Mouse (Mus musculus): ENCODE results near the gene 4933430I17Rik. TPM values are rescaled to one million over a fixed set of nuclear protein-coding genes. Genes with fewer than 3 reads are reported as not detected.

4933430I17Rik gene
- polyA plus RNA-seq, 1 experiment from 2014 or later: 0.23 TPM

- WGBS (ENCODE audit: insufficient replicate concordance): 71% methylated on average over 7 of the region's 7 CpGs
- H3K9me3 ChIP-seq (replicated peaks): no peaks in the 10 kb centered on the region
- no peak overlapping the region for H3K27ac ChIP-seq
- H3K9ac ChIP-seq: no peak overlapping the region
- H3K27me3 ChIP-seq: peaks cover 4% of the 10 kb centered on the region; the same call in 1 of the 2 replicates
- H3K4me2 ChIP-seq: no peak overlapping the region
- DNase-seq (no peak), ATAC-seq (ENCODE audit: low read depth) (no peak)
- H3K4me1 ChIP-seq (replicated peaks): no peaks in the 10 kb centered on the region
- no peak overlapping the region for H3K4me3 ChIP-seq (replicated peaks)
- no peaks in the 10 kb centered on the region for H3K36me3 ChIP-seq
These were observed 26.8 kb downstream of the 4933430I17Rik start for GRCm38 (mm10) chr4:62551966-62552365.

- Histone ChIP-seq H3K9me3 (replicated peaks) (no peaks in the 10 kb centered on the region), H3K27me3 (no peaks in the 10 kb centered on the region), H3K27ac (no peak overlapping the region), H3K36me3 (no peaks in the 10 kb centered on the region), H3K4me2 (no peak overlapping the region), H3K4me1 (replicated peaks) (no peaks in the 10 kb centered on the region; the same call in 1 of the 2 replicates), H3K4me3 (replicated peaks) (no peak overlapping the region), H3K9ac (no peak overlapping the region)
- no peak for ATAC-seq (ENCODE audit: low read depth)
- 46% methylated on average over 3 of the region's 3 CpGs for WGBS (ENCODE audit: insufficient replicate concordance)
- no peak for DNase-seq
These were observed 32.3 kb downstream of the 4933430I17Rik start for GRCm38 (mm10) chr4:62557436-62557835.

- WGBS (ENCODE audit: insufficient replicate concordance): 33% methylated on average over 6 of the region's 6 CpGs
- Histone ChIP-seq H3K4me3 (replicated peaks) (no peak within 1 kb of the TSS), H3K4me2 (no peak within 1 kb of the TSS), H3K27me3 (no peaks in the 10 kb centered on the region), H3K9ac (no peak within 1 kb of the TSS), H3K27ac (no peak within 1 kb of the TSS), H3K4me1 (replicated peaks) (no peaks in the 10 kb centered on the region; the same call in 1 of the 2 replicates), H3K9me3 (replicated peaks) (no peaks in the 10 kb centered on the region), H3K36me3 (no peaks in the 10 kb centered on the region)
- no peak for DNase-seq
- no peak for ATAC-seq (ENCODE audit: low read depth)
These were observed 34.7 kb downstream of the 4933430I17Rik start, which contains the start of gene Rgs3 for GRCm38 (mm10) chr4:62559797-62560329. Rgs3 (plus strand) TSS chr4:62559847.

- Histone ChIP-seq H3K4me1 (replicated peaks) (no peaks in the 10 kb centered on the region; the same call in 1 of the 2 replicates), H3K36me3 (no peaks in the 10 kb centered on the region), H3K4me3 (replicated peaks) (no peak overlapping the region), H3K4me2 (no peak overlapping the region), H3K27me3 (no peaks in the 10 kb centered on the region), H3K27ac (no peak overlapping the region), H3K9me3 (replicated peaks) (no peaks in the 10 kb centered on the region), H3K9ac (no peak overlapping the region)
- ATAC-seq (ENCODE audit: low read depth): no peak
- peak; percentile 38 for DNase-seq
- 21% methylated on average over 4 of the region's 4 CpGs for WGBS (ENCODE audit: insufficient replicate concordance)
These were observed 35.9 kb downstream of the 4933430I17Rik start for GRCm38 (mm10) chr4:62560963-62561629.

GRCm38 (mm10) chr4:62561630-62562001, 36.4 kb downstream of the 4933430I17Rik start:
- no peak for ATAC-seq (ENCODE audit: low read depth)
- 29% methylated on average over 3 of the region's 3 CpGs for WGBS (ENCODE audit: insufficient replicate concordance)
- H3K27ac ChIP-seq: no peak overlapping the region

GRCm38 (mm10) chr4:62562006-62562405, 36.8 kb downstream of the 4933430I17Rik start:
- no peak for DNase-seq
- no peak for ATAC-seq (ENCODE audit: low read depth)
- no peaks in the 10 kb centered on the region; the same call in 1 of the 2 replicates for H3K4me1 ChIP-seq (replicated peaks)
- no peak overlapping the region for H3K4me2 ChIP-seq
- H3K36me3 ChIP-seq: no peaks in the 10 kb centered on the region
- H3K27me3 ChIP-seq: no peaks in the 10 kb centered on the region
- 34% methylated on average over 4 of the region's 4 CpGs for WGBS (ENCODE audit: insufficient replicate concordance)
- no peak overlapping the region for H3K9ac ChIP-seq
- no peak overlapping the region for H3K27ac ChIP-seq
- H3K9me3 ChIP-seq (replicated peaks): no peaks in the 10 kb centered on the region
- no peak overlapping the region for H3K4me3 ChIP-seq (replicated peaks)

More at GRCm38 (mm10) chr4:62561630-62562001, 36.4 kb downstream of the 4933430I17Rik start:
- H3K4me3 ChIP-seq (replicated peaks): no peak overlapping the region
- no peaks in the 10 kb centered on the region; the same call in 1 of the 2 replicates for H3K4me1 ChIP-seq (replicated peaks)
- H3K9ac ChIP-seq: no peak overlapping the region
- H3K9me3 ChIP-seq (replicated peaks): no peaks in the 10 kb centered on the region
- no peak for DNase-seq
- H3K4me2 ChIP-seq: no peak overlapping the region
- no peaks in the 10 kb centered on the region for H3K27me3 ChIP-seq
- no peaks in the 10 kb centered on the region for H3K36me3 ChIP-seq

GRCm38 (mm10) chr4:62566530-62566929, 41.4 kb downstream of the 4933430I17Rik start:
- Histone ChIP-seq H3K27me3 (no peaks in the 10 kb centered on the region), H3K9me3 (replicated peaks) (no peaks in the 10 kb centered on the region)
- ATAC-seq (ENCODE audit: low read depth): no peak

GRCm38 (mm10) chr4:62567696-62568095, 42.5 kb downstream of the 4933430I17Rik start:
- no peak for DNase-seq
- no peaks in the 10 kb centered on the region for H3K9me3 ChIP-seq (replicated peaks)
- H3K4me3 ChIP-seq (replicated peaks): no peak overlapping the region
- H3K27me3 ChIP-seq: no peaks in the 10 kb centered on the region
- no peak for ATAC-seq (ENCODE audit: low read depth)
- no peaks in the 10 kb centered on the region for H3K36me3 ChIP-seq
- no peak overlapping the region for H3K27ac ChIP-seq
- no peak overlapping the region for H3K4me2 ChIP-seq
- H3K4me1 ChIP-seq (replicated peaks): no peaks in the 10 kb centered on the region
- 71% methylated on average over 6 of the region's 6 CpGs for WGBS (ENCODE audit: insufficient replicate concordance)
- H3K9ac ChIP-seq: no peak overlapping the region

More at GRCm38 (mm10) chr4:62566530-62566929, 41.4 kb downstream of the 4933430I17Rik start:
- H3K4me1 ChIP-seq (replicated peaks): no peaks in the 10 kb centered on the region; the same call in 1 of the 2 replicates
- no peak overlapping the region for H3K9ac ChIP-seq
- WGBS (ENCODE audit: insufficient replicate concordance): 58% methylated on average over 4 of the region's 4 CpGs
- H3K36me3 ChIP-seq: no peaks in the 10 kb centered on the region
- H3K27ac ChIP-seq: no peak overlapping the region
- no peak overlapping the region for H3K4me3 ChIP-seq (replicated peaks)
- no peak for DNase-seq
- H3K4me2 ChIP-seq: no peak overlapping the region

GRCm38 (mm10) chr4:62568359-62568758, 43.2 kb downstream of the 4933430I17Rik start:
- 56% methylated on average over 1 of the region's 1 CpGs for WGBS (ENCODE audit: insufficient replicate concordance)
- H3K4me1 ChIP-seq (replicated peaks): no peaks in the 10 kb centered on the region
- no peaks in the 10 kb centered on the region for H3K9me3 ChIP-seq (replicated peaks)
- DNase-seq: no peak
- no peak overlapping the region for H3K4me3 ChIP-seq (replicated peaks)
- no peaks in the 10 kb centered on the region for H3K27me3 ChIP-seq
- H3K4me2 ChIP-seq: no peak overlapping the region
- H3K27ac ChIP-seq: no peak overlapping the region
- ATAC-seq (ENCODE audit: low read depth): no peak
- H3K9ac ChIP-seq: no peak overlapping the region
- no peaks in the 10 kb centered on the region for H3K36me3 ChIP-seq

GRCm38 (mm10) chr4:62569603-62570002, 44.4 kb downstream of the 4933430I17Rik start:
- no peaks in the 10 kb centered on the region for H3K9me3 ChIP-seq (replicated peaks)
- H3K9ac ChIP-seq: no peak overlapping the region
- 64% methylated on average over 5 of the region's 5 CpGs for WGBS (ENCODE audit: insufficient replicate concordance)
- H3K36me3 ChIP-seq: no peaks in the 10 kb centered on the region
- no peaks in the 10 kb centered on the region for H3K4me1 ChIP-seq (replicated peaks)
- H3K4me2 ChIP-seq: no peak overlapping the region
- H3K27ac ChIP-seq: no peak overlapping the region
- no peak for ATAC-seq (ENCODE audit: low read depth)
- no peaks in the 10 kb centered on the region for H3K27me3 ChIP-seq
- H3K4me3 ChIP-seq (replicated peaks): no peak overlapping the region
- DNase-seq: no peak

GRCm38 (mm10) chr4:62570029-62570428, 44.9 kb downstream of the 4933430I17Rik start:
- Histone ChIP-seq H3K36me3 (no peaks in the 10 kb centered on the region), H3K4me3 (replicated peaks) (no peak overlapping the region), H3K4me2 (no peak overlapping the region), H3K9ac (no peak overlapping the region), H3K27me3 (no peaks in the 10 kb centered on the region), H3K4me1 (replicated peaks) (no peaks in the 10 kb centered on the region), H3K27ac (no peak overlapping the region), H3K9me3 (replicated peaks) (no peaks in the 10 kb centered on the region)
- no peak for ATAC-seq (ENCODE audit: low read depth)
- 62% methylated on average over 5 of the region's 5 CpGs for WGBS (ENCODE audit: insufficient replicate concordance)
- DNase-seq: no peak

Measured in liver, embryonic 13.5 days (tissue).